Mouse (Mus musculus) liver, embryonic 14.5 days (tissue): Measurements from ENCODE around the gene Adar.
A peak's percentile ranks its signal among the peaks of the same experiment; 100 is the strongest.

Source experiments
- CTCF ChIP-seq: IDR thresholded peaks from 2 replicates; pipeline ENCODE4 v1.5.1; 2016; ENCODE audit warnings: antibody characterized with exemption, low read depth, control low read depth
- EP300 ChIP-seq: IDR thresholded peaks from 2 replicates; pipeline ENCODE4 v1.6.1; 2016; ENCODE audit warnings: antibody characterized with exemption, low read depth

GRCm38 (mm10) chr3:89688694-89689581 lies 25.9 kb upstream of the Adar start:
- peak; percentile 93 for TF ChIP-seq CTCF
- TF ChIP-seq EP300: no peak
